Mouse (Mus musculus): ENCODE measurements around the gene Methig1. TPM values are rescaled to one million over a fixed set of nuclear protein-coding genes. Genes with fewer than 3 reads are reported as not detected.

Methig1 gene
- total and polyA plus RNA-seq, 3 experiments, result not detected

DNA sequence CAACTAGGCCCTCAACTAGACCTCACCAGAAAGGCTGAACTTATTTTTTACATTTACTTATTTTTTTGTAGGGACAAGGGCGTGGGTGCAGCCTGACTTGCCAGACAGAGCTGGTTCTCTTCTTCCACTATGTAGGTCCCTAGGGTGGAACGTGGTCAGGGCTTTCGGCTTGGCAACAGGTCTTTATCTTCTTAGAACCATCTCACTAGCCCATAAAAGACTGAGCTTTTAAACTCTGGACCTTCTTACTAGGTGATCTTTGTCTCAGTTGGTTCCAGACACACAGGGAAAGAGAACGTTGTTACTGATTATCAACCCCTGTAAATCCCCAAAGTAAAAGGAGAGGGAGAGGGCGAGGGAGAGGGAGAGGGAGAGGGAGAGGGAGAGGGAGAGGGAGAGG, 60.4 kb downstream of the Methig1 start:
- Histone ChIP-seq H3K4me3 (replicated peaks in 1 of 3; ENCODE audit: low read depth in 2 of 3, low read length in 2 of 3, poor library complexity in 1 of 3) (no peak overlapping the region), H3K9ac (ENCODE audit: insufficient read depth, low read depth) (no peak overlapping the region), H3K36me3 (replicated peaks in 1 of 2; ENCODE audit: control insufficient read depth in 1 of 2, insufficient read depth in 1 of 2, low read length in 1 of 2) (peaks cover 4 to 38% of the 10 kb centered on the region in 2 experiments), H3K9me3 (replicated peaks; ENCODE audit: low read length) (no peaks in the 10 kb centered on the region), H3K27me3 (replicated peaks) (no peaks in the 10 kb centered on the region), H3K27ac (ENCODE audit: insufficient read depth, low read depth) (no peak overlapping the region), H3K79me2 (replicated peaks; ENCODE audit: control insufficient read depth, extremely low read depth, insufficient read depth, poor library complexity, severe bottlenecking) (no peaks in the 10 kb centered on the region), H3K4me2 (ENCODE audit: insufficient read depth, low read depth, poor library complexity, severe bottlenecking) (no peak overlapping the region), H3K4me1 (ENCODE audit: control insufficient read depth in 1 of 2, insufficient read depth in 2 of 2) (peaks cover 7 to 40% of the 10 kb centered on the region in 2 experiments)
- no peak for DNase-seq (ENCODE audit: extremely low read depth)
- dilution Hi-C loops (cut with MboI; ENCODE audit: extremely low pct_ligation_motif_present, extremely low pct_unique_long_range_greater_than_20kb, low sequenced_read_pairs) (no loop called here), in situ Hi-C loops (cut with MboI; ENCODE audit: low pct_ligation_motif_present, low pct_unique_long_range_greater_than_20kb, low sequenced_read_pairs) (no loop called here)
- TF ChIP-seq MEF2A (IDR thresholded peaks at IDR 0.05; ENCODE audit: borderline replicate concordance, low read depth, low read length), result no peak
- TF ChIP-seq MAZ (IDR thresholded peaks at IDR 0.05; ENCODE audit: low read depth, low read length), result no peak
- TF ChIP-seq CHD1 (IDR thresholded peaks at IDR 0.05; ENCODE audit: low read depth, low read length), result no peak
- TF ChIP-seq KAT2A (IDR thresholded peaks at IDR 0.05; ENCODE audit: insufficient replicate concordance, low read length), result no peak
- TF ChIP-seq CHD2 (IDR thresholded peaks at IDR 0.05; ENCODE audit: low read length), result no peak
- TF ChIP-seq POLR2A (IDR thresholded peaks at IDR 0.05; ENCODE audit: low read depth, low read length), result no peak
- no peak for TF ChIP-seq SMC3 (IDR thresholded peaks at IDR 0.05; ENCODE audit: low read depth, low read length)
- TF ChIP-seq IRF4 (IDR thresholded peaks at IDR 0.05; ENCODE audit: low read depth, low read length), result no peak
- TF ChIP-seq USF2 (conservative IDR thresholded peaks at IDR 0.05; ENCODE audit: low read depth, low read length), result no peak
- TF ChIP-seq ZNF384 (IDR thresholded peaks at IDR 0.05; ENCODE audit: low read depth, low read length), result no peak
- TF ChIP-seq PAX5 (IDR thresholded peaks at IDR 0.05; ENCODE audit: low read length), result no peak
- no peak for TF ChIP-seq ZMIZ1 (IDR thresholded peaks at IDR 0.05; ENCODE audit: low read depth, low read length)
- no peak for TF ChIP-seq MAFK (IDR thresholded peaks at IDR 0.05; ENCODE audit: insufficient replicate concordance, low read length)
- TF ChIP-seq ETS1 (conservative IDR thresholded peaks at IDR 0.05; ENCODE audit: low read depth, low read length), result no peak
- no peak for TF ChIP-seq TCF12 (IDR thresholded peaks at IDR 0.05; ENCODE audit: low read depth, low read length)

GRCm38 (mm10) chr15:100414011-100414410, 61.1 kb downstream of the Methig1 start:
- H3K4me1 ChIP-seq (ENCODE audit: control insufficient read depth in 1 of 2, insufficient read depth in 2 of 2), result peaks cover 7 to 41% of the 10 kb centered on the region in 2 experiments
- no peaks in the 10 kb centered on the region for H3K27me3 ChIP-seq (replicated peaks)
- no peak overlapping the region for H3K27ac ChIP-seq (ENCODE audit: insufficient read depth, low read depth)
- H3K9ac ChIP-seq (ENCODE audit: insufficient read depth, low read depth), result no peak overlapping the region
- TF ChIP-seq EP300 (IDR thresholded peaks at IDR 0.05; ENCODE audit: low read length), result no peak
- H3K36me3 ChIP-seq (replicated peaks in 1 of 2; ENCODE audit: control insufficient read depth in 1 of 2, insufficient read depth in 1 of 2, low read length in 1 of 2), result peaks cover 2 to 34% of the 10 kb centered on the region in 2 experiments
- dilution Hi-C loops (cut with MboI; ENCODE audit: extremely low pct_ligation_motif_present, extremely low pct_unique_long_range_greater_than_20kb, low sequenced_read_pairs) (no loop called here), in situ Hi-C loops (cut with MboI; ENCODE audit: low pct_ligation_motif_present, low pct_unique_long_range_greater_than_20kb, low sequenced_read_pairs) (no loop called here)
- no peaks in the 10 kb centered on the region for H3K79me2 ChIP-seq (replicated peaks; ENCODE audit: control insufficient read depth, extremely low read depth, insufficient read depth, poor library complexity, severe bottlenecking)
- peak; percentile 64 for DNase-seq (ENCODE audit: extremely low read depth)
- no peak overlapping the region for H3K4me3 ChIP-seq (replicated peaks in 1 of 3; ENCODE audit: low read depth in 2 of 3, low read length in 2 of 3, poor library complexity in 1 of 3)
- H3K9me3 ChIP-seq (replicated peaks; ENCODE audit: low read length), result no peaks in the 10 kb centered on the region
- H3K4me2 ChIP-seq (ENCODE audit: insufficient read depth, low read depth, poor library complexity, severe bottlenecking), result no peak overlapping the region

Data from CH12.LX (cell line).